Mouse (Mus musculus) heart, adult 2 months (tissue): ENCODE data around the gene Stra8.

Experiments
- CTCF ChIP-seq: fragments of 200-600 bp; IDR thresholded peaks from 2 replicates; pipeline ENCODE4 v1.8.1; 2022; ENCODE audit warnings: antibody characterized with exemption, mild to moderate bottlenecking, moderate library complexity
- EP300 ChIP-seq: fragments of 200-500 bp; IDR thresholded peaks from 2 replicates; pipeline ENCODE4 v1.6.1; 2011; ENCODE audit warnings: low read depth, low read length, control low read depth; ENCODE audit not compliant: insufficient read depth
- POLR2A ChIP-seq: fragments of 200-500 bp; IDR thresholded peaks from 2 replicates; pipeline ENCODE4 v1.6.1; 2011; ENCODE audit warnings: mild to moderate bottlenecking, low read depth, low read length, control low read depth; ENCODE audit not compliant: insufficient read depth

GRCm38 (mm10) chr6:34979291-34979690 is 59.3 kb downstream of the Stra8 start:
- TF ChIP-seq CTCF = no peak
- TF ChIP-seq POLR2A = no peak
- TF ChIP-seq EP300 = no peak
